Mouse (Mus musculus): ENCODE data around the gene Ccdc146. TPM values are rescaled to one million over a fixed set of nuclear protein-coding genes. Genes with fewer than 3 reads are reported as not detected.

Gene Ccdc146
- polyA plus RNA-seq, 1 experiment from 2014 or later: 0.06 TPM

- H3K36me3 ChIP-seq: no peaks in the 10 kb centered on the region
- no peak for ATAC-seq (ENCODE audit: insufficient number of reproducible peaks, insufficient read depth, low FRiP score, low TSS enrichment, low read depth)
- no peak overlapping the region for H3K27ac ChIP-seq
- no peak overlapping the region for H3K4me3 ChIP-seq (replicated peaks)
- peaks cover 14% of the 10 kb centered on the region for H3K27me3 ChIP-seq
- no peaks in the 10 kb centered on the region for H3K9me3 ChIP-seq
- 94% methylated on average over 9 of the region's 9 CpGs for WGBS
- H3K4me1 ChIP-seq (replicated peaks): peaks cover 9% of the 10 kb centered on the region
- no peak overlapping the region for H3K4me2 ChIP-seq
- H3K9ac ChIP-seq (replicated peaks): no peak overlapping the region
Measured at GRCm38 (mm10) chr5:21384976-21385375, 39.5 kb downstream of the Ccdc146 start.

GRCm38 (mm10) chr5:21384252-21384960, 40.1 kb downstream of the Ccdc146 start:
- Histone ChIP-seq H3K4me3 (replicated peaks) (no peak overlapping the region), H3K27ac (no peak overlapping the region), H3K27me3 (peaks cover 20% of the 10 kb centered on the region), H3K4me1 (replicated peaks) (peaks cover 9% of the 10 kb centered on the region), H3K4me2 (no peak overlapping the region), H3K36me3 (no peaks in the 10 kb centered on the region), H3K9me3 (no peaks in the 10 kb centered on the region), H3K9ac (replicated peaks) (no peak overlapping the region)
- ATAC-seq (ENCODE audit: insufficient number of reproducible peaks, insufficient read depth, low FRiP score, low TSS enrichment, low read depth): no peak
- 82% methylated on average over 13 of the region's 13 CpGs for WGBS

- no peaks in the 10 kb centered on the region for H3K9me3 ChIP-seq
- 0 out of 2 replicates have a peak, but pooled peaks have one; percentile 31 for ATAC-seq (ENCODE audit: insufficient number of reproducible peaks, insufficient read depth, low FRiP score, low TSS enrichment, low read depth)
- 25% methylated on average over 14 of the region's 14 CpGs for WGBS
- H3K36me3 ChIP-seq: no peaks in the 10 kb centered on the region
- no peak overlapping the region for H3K4me2 ChIP-seq
- H3K27ac ChIP-seq: no peak overlapping the region
- H3K9ac ChIP-seq (replicated peaks): no peak overlapping the region
- H3K4me1 ChIP-seq (replicated peaks): peaks cover 9% of the 10 kb centered on the region
- H3K4me3 ChIP-seq (replicated peaks): no peak overlapping the region
- peaks cover 24% of the 10 kb centered on the region for H3K27me3 ChIP-seq
Measured at GRCm38 (mm10) chr5:21383392-21384251, 40.9 kb downstream of the Ccdc146 start.

GRCm38 (mm10) chr5:21382678-21383077, 41.8 kb downstream of the Ccdc146 start:
- Histone ChIP-seq H3K27ac (no peak overlapping the region), H3K36me3 (no peaks in the 10 kb centered on the region), H3K4me3 (replicated peaks) (no peak overlapping the region), H3K4me2 (no peak overlapping the region), H3K9me3 (no peaks in the 10 kb centered on the region), H3K9ac (replicated peaks) (no peak overlapping the region), H3K4me1 (replicated peaks) (peaks cover 9% of the 10 kb centered on the region), H3K27me3 (peaks cover 24% of the 10 kb centered on the region)
- ATAC-seq (ENCODE audit: insufficient number of reproducible peaks, insufficient read depth, low FRiP score, low TSS enrichment, low read depth): no peak; the same call in 1 of the 2 replicates
- 53% methylated on average over 6 of the region's 6 CpGs for WGBS

- WGBS: 28% methylated on average over 6 of the region's 6 CpGs
- H3K4me2 ChIP-seq: no peak overlapping the region
Measured at GRCm38 (mm10) chr5:21381986-21382385, 42.5 kb downstream of the Ccdc146 start.

GRCm38 (mm10) chr5:21378397-21378796, 46.1 kb downstream of the Ccdc146 start:
- no peaks in the 10 kb centered on the region for H3K9me3 ChIP-seq
- H3K9ac ChIP-seq (replicated peaks): no peak overlapping the region
- peaks cover 23% of the 10 kb centered on the region for H3K27me3 ChIP-seq
- H3K4me3 ChIP-seq (replicated peaks): no peak overlapping the region
- H3K27ac ChIP-seq: no peak overlapping the region
- H3K4me1 ChIP-seq (replicated peaks): peaks cover 3% of the 10 kb centered on the region; the same call in 1 of the 2 replicates
- H3K4me2 ChIP-seq: no peak overlapping the region
- WGBS: 74% methylated on average over 2 of the region's 2 CpGs
- no peaks in the 10 kb centered on the region for H3K36me3 ChIP-seq
- no peak for ATAC-seq (ENCODE audit: insufficient number of reproducible peaks, insufficient read depth, low FRiP score, low TSS enrichment, low read depth)

More at GRCm38 (mm10) chr5:21381986-21382385, 42.5 kb downstream of the Ccdc146 start:
- Histone ChIP-seq H3K4me3 (replicated peaks) (no peak overlapping the region), H3K36me3 (no peaks in the 10 kb centered on the region), H3K27me3 (peaks cover 24% of the 10 kb centered on the region), H3K4me1 (replicated peaks) (peaks cover 9% of the 10 kb centered on the region), H3K27ac (no peak overlapping the region), H3K9me3 (no peaks in the 10 kb centered on the region), H3K9ac (replicated peaks) (no peak overlapping the region)
- ATAC-seq (ENCODE audit: insufficient number of reproducible peaks, insufficient read depth, low FRiP score, low TSS enrichment, low read depth): no peak

GRCm38 (mm10) chr5:21376935-21377334, 47.5 kb downstream of the Ccdc146 start:
- Histone ChIP-seq H3K27ac (no peak overlapping the region), H3K36me3 (no peaks in the 10 kb centered on the region), H3K9me3 (no peaks in the 10 kb centered on the region), H3K4me3 (replicated peaks) (no peak overlapping the region), H3K9ac (replicated peaks) (no peak overlapping the region), H3K4me2 (no peak overlapping the region), H3K4me1 (replicated peaks) (peaks cover 5% of the 10 kb centered on the region; the same call in 1 of the 2 replicates), H3K27me3 (peaks cover 31% of the 10 kb centered on the region)
- 78% methylated on average over 4 of the region's 4 CpGs for WGBS
- ATAC-seq (ENCODE audit: insufficient number of reproducible peaks, insufficient read depth, low FRiP score, low TSS enrichment, low read depth): no peak

- H3K27me3 ChIP-seq: peaks cover 30% of the 10 kb centered on the region
- WGBS: 65% methylated on average over 7 of the region's 7 CpGs
- H3K4me3 ChIP-seq (replicated peaks): peak overlapping the region; percentile 45
- peaks cover 5% of the 10 kb centered on the region; the same call in 1 of the 2 replicates for H3K4me1 ChIP-seq (replicated peaks)
- no peaks in the 10 kb centered on the region for H3K36me3 ChIP-seq
- no peak for ATAC-seq (ENCODE audit: insufficient number of reproducible peaks, insufficient read depth, low FRiP score, low TSS enrichment, low read depth)
- peak overlapping the region; percentile 88 for H3K4me2 ChIP-seq
- no peak overlapping the region for H3K9ac ChIP-seq (replicated peaks)
- H3K9me3 ChIP-seq: no peaks in the 10 kb centered on the region
- no peak overlapping the region for H3K27ac ChIP-seq
Measured at GRCm38 (mm10) chr5:21373180-21373518, 51.3 kb downstream of the Ccdc146 start.

- H3K9me3 ChIP-seq: no peaks in the 10 kb centered on the region
- peak; percentile 56; the same call in 1 of the 2 replicates for ATAC-seq (ENCODE audit: insufficient number of reproducible peaks, insufficient read depth, low FRiP score, low TSS enrichment, low read depth)
- peak within 1 kb of the TSS; percentile 69 for H3K9ac ChIP-seq (replicated peaks)
- H3K27ac ChIP-seq: no peak within 1 kb of the TSS
- H3K4me2 ChIP-seq: peak within 1 kb of the TSS; percentile 88
- WGBS: 4% methylated on average over 31 of the region's 31 CpGs
- H3K27me3 ChIP-seq: peaks cover 30% of the 10 kb centered on the region
- H3K4me3 ChIP-seq (replicated peaks): peak within 1 kb of the TSS; percentile 45
- peaks cover 5% of the 10 kb centered on the region; the same call in 1 of the 2 replicates for H3K4me1 ChIP-seq (replicated peaks)
- H3K36me3 ChIP-seq: no peaks in the 10 kb centered on the region
Measured at GRCm38 (mm10) chr5:21372493-21373179, 51.8 kb downstream of the Ccdc146 start, which contains the start of gene Fgl2. TSS of gene Fgl2 (plus strand) at chr5:21372642.

- no peak for ATAC-seq (ENCODE audit: insufficient number of reproducible peaks, insufficient read depth, low FRiP score, low TSS enrichment, low read depth)
- peaks cover 5% of the 10 kb centered on the region; the same call in 1 of the 2 replicates for H3K4me1 ChIP-seq (replicated peaks)
- 0 out of 2 replicates have a peak overlapping the region, but pooled peaks have one; percentile 88 for H3K4me2 ChIP-seq
- WGBS: 44% methylated on average over 5 of the region's 5 CpGs
- no peaks in the 10 kb centered on the region for H3K36me3 ChIP-seq
- no peak overlapping the region for H3K9ac ChIP-seq (replicated peaks)
- H3K4me3 ChIP-seq (replicated peaks): peak overlapping the region; percentile 45; the same call in 1 of the 2 replicates
- peaks cover 30% of the 10 kb centered on the region for H3K27me3 ChIP-seq
- no peaks in the 10 kb centered on the region for H3K9me3 ChIP-seq
- H3K27ac ChIP-seq: no peak overlapping the region
Measured at GRCm38 (mm10) chr5:21371920-21372319, 52.6 kb downstream of the Ccdc146 start.

Measured in limb, embryonic 12.5 days (tissue).